Mouse (Mus musculus): ENCODE results near the gene Plppr4. TPM values are rescaled to one million over a fixed set of nuclear protein-coding genes. Genes with fewer than 3 reads are reported as not detected.

Gene Plppr4
- 0.21 TPM in 1 of 2 replicates, not detected in the other for polyA plus RNA-seq (2016; fragmentation: Nextera tagmentation; extraction: Ambion mirVana)

DNA sequence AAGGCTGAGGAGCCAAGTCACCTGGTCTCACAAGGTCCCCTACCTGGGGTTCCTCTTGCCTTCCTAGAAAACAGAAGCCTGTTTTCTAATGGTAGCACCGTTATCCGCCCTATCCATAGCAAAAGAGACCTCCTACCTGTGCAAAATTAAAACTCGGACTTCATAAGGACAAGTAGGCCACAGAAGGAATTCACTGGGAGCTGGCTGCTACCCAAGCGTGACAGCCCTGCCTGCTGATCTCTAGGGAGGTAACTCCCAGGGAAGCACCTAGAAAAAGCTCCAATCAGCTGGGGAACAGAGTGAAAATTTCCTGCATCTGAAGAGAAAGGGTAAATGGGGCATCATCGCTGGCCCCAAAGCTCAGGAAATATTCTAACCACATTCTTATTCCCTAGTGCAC is at the start of gene Plppr4:
TSS of gene Plppr4 (minus strand) at position 349 of the 400 bp plus-strand sequence.
- Histone ChIP-seq H3K27ac (peak within 1 kb of the TSS; percentile 40; the same call in 1 of the 2 replicates), H3K36me3 (no peaks in the 10 kb centered on the region), H3K9me3 (replicated peaks) (no peaks in the 10 kb centered on the region), H3K27me3 (ENCODE audit: low read depth, poor library complexity, severe bottlenecking) (peaks cover 29% of the 10 kb centered on the region), H3K4me1 (peaks cover 12% of the 10 kb centered on the region), H3K4me3 (peak within 1 kb of the TSS; percentile 60)
- no peak for DNase-seq (ENCODE audit: low spot score)
- 46% methylated on average over 5 of the region's 5 CpGs for WGBS

DNA sequence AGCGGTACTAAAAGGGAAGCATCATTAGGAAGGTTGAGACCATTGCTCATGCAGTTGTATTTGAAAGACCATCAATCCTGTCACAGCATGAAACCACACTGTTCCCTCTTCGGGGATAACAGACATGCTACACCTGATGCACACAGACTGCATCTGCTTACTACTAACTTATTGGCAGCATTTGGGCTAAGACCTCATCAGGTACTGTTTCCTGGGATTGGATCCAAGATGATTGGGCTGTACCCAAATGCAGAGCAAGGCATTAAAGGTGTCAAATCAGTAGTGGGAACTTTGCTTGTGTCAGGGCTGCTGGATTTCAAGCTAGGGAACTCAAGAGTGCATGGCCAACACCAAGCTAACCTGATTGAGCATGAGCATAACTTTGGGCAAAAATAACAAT is 45.1 kb upstream of the Plppr4 start:
- Histone ChIP-seq H3K27ac (no peak overlapping the region), H3K4me3 (no peak overlapping the region), H3K4me1 (no peaks in the 10 kb centered on the region), H3K9me3 (replicated peaks) (no peaks in the 10 kb centered on the region), H3K36me3 (no peaks in the 10 kb centered on the region), H3K27me3 (ENCODE audit: low read depth, poor library complexity, severe bottlenecking) (no peaks in the 10 kb centered on the region)
- 90% methylated on average over 2 of the region's 2 CpGs for WGBS
- no peak for DNase-seq (ENCODE audit: low spot score)

DNA sequence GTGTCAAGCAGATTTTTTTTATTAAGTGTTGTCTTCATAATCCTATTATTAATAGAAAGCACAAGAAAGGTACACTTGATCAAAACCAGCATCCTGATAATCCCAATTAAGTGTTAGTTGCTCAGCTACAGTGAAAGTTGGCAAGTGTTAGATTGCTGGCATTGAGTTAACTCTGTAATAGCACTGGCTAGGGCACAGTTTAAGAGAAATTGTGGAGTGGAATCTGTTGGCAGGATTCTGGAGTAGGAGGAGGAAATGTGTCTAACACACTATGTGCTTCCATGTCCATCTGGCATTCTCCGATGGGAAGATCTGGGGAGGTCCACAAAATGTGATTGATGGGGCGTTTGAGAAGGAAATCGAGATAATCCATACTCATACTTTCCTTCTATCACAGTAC is 43.1 kb upstream of the Plppr4 start:
- no peak for DNase-seq (ENCODE audit: low spot score)
- WGBS: 87% methylated on average over 3 of the region's 3 CpGs
- no peak overlapping the region for H3K27ac ChIP-seq
- H3K9me3 ChIP-seq (replicated peaks): no peaks in the 10 kb centered on the region
- H3K4me1 ChIP-seq: no peaks in the 10 kb centered on the region
- no peaks in the 10 kb centered on the region for H3K27me3 ChIP-seq (ENCODE audit: low read depth, poor library complexity, severe bottlenecking)
- H3K4me3 ChIP-seq: no peak overlapping the region
- no peaks in the 10 kb centered on the region for H3K36me3 ChIP-seq

DNA sequence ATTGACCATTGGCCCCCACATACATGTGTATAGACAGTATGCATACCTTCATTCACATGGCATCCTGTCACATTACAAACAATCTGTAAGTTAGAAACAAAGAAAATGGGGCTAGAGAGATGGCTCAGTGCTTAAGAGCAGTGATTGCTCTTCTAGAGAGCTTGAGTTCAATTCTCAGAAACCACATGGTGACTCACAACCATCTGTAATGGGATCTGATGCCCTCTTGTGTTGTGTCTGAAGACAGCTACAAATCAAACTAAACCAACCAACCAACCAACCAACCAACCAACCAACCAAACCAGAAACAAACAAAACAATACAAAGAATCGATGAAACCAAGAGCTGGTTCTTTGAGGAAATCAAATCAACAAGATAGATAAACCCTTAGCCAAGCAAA is 5.4 kb upstream of the Plppr4 start:
- H3K9me3 ChIP-seq (replicated peaks): no peaks in the 10 kb centered on the region
- 92% methylated on average over 1 of the region's 1 CpGs for WGBS
- no peaks in the 10 kb centered on the region for H3K4me1 ChIP-seq
- H3K27ac ChIP-seq: no peak overlapping the region
- no peak overlapping the region for H3K4me3 ChIP-seq
- H3K27me3 ChIP-seq (ENCODE audit: low read depth, poor library complexity, severe bottlenecking): peaks cover 5% of the 10 kb centered on the region
- H3K36me3 ChIP-seq: no peaks in the 10 kb centered on the region
- no peak for DNase-seq (ENCODE audit: low spot score)

DNA sequence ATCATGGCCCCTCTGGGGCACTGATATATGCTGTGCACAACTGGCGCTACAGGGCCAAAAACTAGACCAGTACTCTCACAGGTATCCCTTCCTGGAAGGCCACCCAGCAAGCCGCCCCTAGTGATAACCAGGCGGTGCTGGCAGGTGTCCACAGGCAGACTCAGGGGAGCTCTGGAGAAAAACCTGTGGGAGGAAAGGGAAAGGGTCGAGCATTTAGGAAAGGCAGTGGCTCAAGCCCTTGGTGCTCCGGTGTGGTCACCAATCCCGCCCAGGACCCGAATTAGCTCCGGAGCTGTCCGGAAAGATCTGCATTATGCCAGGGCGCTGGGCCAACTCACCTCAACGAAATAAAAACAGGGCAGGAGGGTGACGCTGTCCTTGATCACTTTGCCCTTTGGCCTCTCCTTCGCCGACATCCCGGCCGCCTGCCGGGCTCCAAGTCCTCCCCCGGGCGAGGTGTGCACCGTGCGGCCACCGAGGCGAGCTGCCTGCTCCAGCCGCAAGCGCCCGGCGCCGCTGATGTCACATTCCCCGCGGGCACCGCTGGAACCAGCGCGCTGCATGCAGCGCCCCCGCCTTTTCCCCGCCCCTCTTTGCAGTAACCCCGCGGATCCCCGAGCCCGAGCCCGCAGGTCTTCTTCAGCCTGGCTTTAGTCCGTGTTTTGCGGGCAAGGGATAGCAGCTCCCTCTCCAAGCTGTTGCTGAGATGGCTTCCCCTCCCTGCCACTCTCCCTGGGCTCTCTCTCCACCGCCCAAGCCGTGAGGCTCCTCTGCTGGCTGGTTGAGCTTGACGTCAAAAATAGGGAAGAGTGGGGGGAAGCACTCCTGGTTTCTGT is 772 bp downstream of the Plppr4 start:
- WGBS: 3% methylated on average over 46 of the region's 46 CpGs
- peak; percentile 73 for DNase-seq (ENCODE audit: low spot score)
- Histone ChIP-seq H3K4me1 (peaks cover 12% of the 10 kb centered on the region), H3K4me3 (peak overlapping the region; percentile 60), H3K27me3 (ENCODE audit: low read depth, poor library complexity, severe bottlenecking) (peaks cover 29% of the 10 kb centered on the region), H3K36me3 (no peaks in the 10 kb centered on the region), H3K9me3 (replicated peaks) (no peaks in the 10 kb centered on the region), H3K27ac (peak overlapping the region; percentile 40; the same call in 1 of the 2 replicates)

DNA sequence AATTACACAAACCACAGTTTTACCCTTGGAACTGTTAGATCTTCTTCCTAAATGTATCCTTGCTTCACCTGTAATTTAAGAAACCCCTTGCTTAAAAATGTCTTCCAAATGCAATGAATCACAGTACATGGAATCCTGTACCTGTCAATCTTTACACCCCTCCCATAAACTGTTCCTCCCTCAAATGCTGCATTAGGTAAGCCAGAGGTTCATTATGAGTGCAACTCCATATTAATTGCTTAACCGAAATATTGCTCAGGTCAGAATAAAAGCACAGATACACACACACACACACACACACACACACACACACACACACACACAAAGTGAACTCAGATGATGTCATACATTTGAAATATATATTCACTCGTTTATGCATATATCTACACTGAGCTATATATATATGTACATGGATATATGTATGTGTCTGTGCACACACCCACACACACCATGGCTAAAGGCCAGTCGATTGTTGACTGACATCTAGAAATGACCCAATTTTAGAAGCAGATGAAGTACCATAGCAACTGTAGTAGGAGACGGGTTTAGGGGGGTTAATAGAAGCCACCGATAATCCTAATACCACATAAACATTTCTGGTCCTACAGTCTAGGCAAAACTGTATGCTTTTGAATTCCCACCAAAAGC is 1.6 kb downstream of the Plppr4 start:
- no peaks in the 10 kb centered on the region for H3K9me3 ChIP-seq (replicated peaks)
- DNase-seq (ENCODE audit: low spot score): no peak
- H3K27ac ChIP-seq: no peak overlapping the region
- H3K36me3 ChIP-seq: no peaks in the 10 kb centered on the region
- H3K4me1 ChIP-seq: peaks cover 12% of the 10 kb centered on the region
- 90% methylated on average over 5 of the region's 5 CpGs for WGBS
- H3K4me3 ChIP-seq: no peak overlapping the region
- H3K27me3 ChIP-seq (ENCODE audit: low read depth, poor library complexity, severe bottlenecking): peaks cover 29% of the 10 kb centered on the region

DNA sequence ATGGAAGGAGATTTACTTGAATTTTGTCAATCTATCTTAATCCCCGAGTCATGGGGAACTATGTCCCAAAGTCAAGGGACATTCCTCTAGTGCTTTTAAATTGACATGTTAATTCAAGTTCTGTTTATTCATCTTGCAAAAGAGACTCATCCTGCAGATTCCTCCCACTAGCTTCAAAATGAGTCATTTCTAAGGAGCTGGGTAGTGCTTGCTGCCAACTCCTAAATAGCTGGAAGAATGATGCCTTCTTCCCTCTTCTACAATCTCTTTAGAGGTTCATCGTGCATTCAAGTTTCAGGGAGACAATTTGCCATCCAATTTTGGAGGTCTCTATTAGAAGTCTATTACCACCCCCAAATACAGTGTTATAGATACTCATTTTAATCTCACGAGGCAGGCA is 3.3 kb downstream of the Plppr4 start:
- no peak overlapping the region for H3K4me3 ChIP-seq
- H3K4me1 ChIP-seq: peaks cover 12% of the 10 kb centered on the region
- peaks cover 29% of the 10 kb centered on the region for H3K27me3 ChIP-seq (ENCODE audit: low read depth, poor library complexity, severe bottlenecking)
- H3K27ac ChIP-seq: no peak overlapping the region
- H3K9me3 ChIP-seq (replicated peaks): no peaks in the 10 kb centered on the region
- 82% methylated on average over 3 of the region's 3 CpGs for WGBS
- H3K36me3 ChIP-seq: no peaks in the 10 kb centered on the region
- no peak for DNase-seq (ENCODE audit: low spot score)

DNA sequence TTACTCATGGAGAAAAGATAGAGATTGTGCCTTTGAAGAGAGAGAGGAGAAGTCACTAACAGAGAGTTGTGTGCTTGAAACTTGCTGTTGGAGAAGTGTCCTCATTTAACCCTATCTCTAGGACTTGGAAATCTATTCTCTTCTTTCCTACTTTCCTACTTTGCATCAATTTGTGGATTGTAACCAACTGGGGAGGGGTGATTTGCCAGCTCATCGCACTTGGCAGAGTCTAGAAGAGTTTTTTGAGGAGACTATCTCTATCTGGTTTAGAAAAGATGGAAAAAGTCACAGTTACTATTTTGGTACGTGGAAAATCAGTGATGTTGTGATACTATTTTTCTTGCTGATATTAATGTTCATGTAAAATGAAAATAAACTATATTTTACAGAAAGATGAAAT is 6.7 kb downstream of the Plppr4 start:
- H3K4me3 ChIP-seq: no peak overlapping the region
- H3K27ac ChIP-seq: no peak overlapping the region
- no peaks in the 10 kb centered on the region for H3K4me1 ChIP-seq
- H3K27me3 ChIP-seq (ENCODE audit: low read depth, poor library complexity, severe bottlenecking): peaks cover 4% of the 10 kb centered on the region
- no peaks in the 10 kb centered on the region for H3K36me3 ChIP-seq
- WGBS: 78% methylated on average over 2 of the region's 2 CpGs
- H3K9me3 ChIP-seq (replicated peaks): no peaks in the 10 kb centered on the region
- no peak for DNase-seq (ENCODE audit: low spot score)

DNA sequence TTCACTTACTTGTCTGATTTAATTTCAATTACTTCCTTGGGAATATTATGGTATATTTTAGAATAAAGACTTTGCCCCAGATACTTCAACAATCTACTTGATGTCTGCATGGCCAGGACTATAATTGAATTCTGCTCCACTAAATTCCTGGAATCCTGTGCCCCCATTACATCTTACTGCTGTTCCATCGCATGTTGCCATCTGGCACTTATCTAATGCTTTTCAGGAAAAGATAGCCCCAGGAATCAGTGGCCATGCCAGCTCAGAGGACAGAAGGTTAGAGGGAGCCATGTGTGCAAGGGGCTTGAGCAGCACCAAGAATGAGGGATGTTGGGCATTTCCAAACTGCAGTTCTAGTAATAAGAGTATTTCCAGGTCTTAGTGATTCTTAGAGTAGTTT is 14.3 kb downstream of the Plppr4 start:
- no peaks in the 10 kb centered on the region for H3K4me1 ChIP-seq
- no peak overlapping the region for H3K4me3 ChIP-seq
- 87% methylated on average over 1 of the region's 1 CpGs for WGBS
- H3K9me3 ChIP-seq (replicated peaks): no peaks in the 10 kb centered on the region
- H3K36me3 ChIP-seq: no peaks in the 10 kb centered on the region
- no peak overlapping the region for H3K27ac ChIP-seq
- no peak for DNase-seq (ENCODE audit: low spot score)
- H3K27me3 ChIP-seq (ENCODE audit: low read depth, poor library complexity, severe bottlenecking): no peaks in the 10 kb centered on the region

DNA sequence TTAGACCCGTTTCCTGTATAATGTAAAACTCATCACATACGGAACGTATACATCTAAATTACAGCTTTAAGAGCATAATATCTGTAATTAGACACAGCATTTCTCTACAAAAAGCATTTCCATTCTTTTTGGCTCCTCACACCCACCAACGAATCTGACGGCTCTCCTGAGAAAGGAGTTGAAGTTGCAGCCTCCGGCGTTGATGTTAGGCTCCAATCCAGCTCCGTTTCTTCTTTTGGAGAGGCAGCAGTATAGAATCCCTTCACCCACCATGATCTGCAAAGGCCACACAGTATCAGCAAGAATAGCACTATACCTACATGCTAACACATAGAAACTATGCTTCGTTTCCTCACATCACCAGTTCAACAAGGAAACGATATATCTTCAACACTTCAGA is 29.2 kb downstream of the Plppr4 start:
- Histone ChIP-seq H3K4me3 (no peak overlapping the region), H3K36me3 (no peaks in the 10 kb centered on the region), H3K27ac (no peak overlapping the region), H3K9me3 (replicated peaks) (no peaks in the 10 kb centered on the region), H3K4me1 (no peaks in the 10 kb centered on the region), H3K27me3 (ENCODE audit: low read depth, poor library complexity, severe bottlenecking) (no peaks in the 10 kb centered on the region)
- no peak for DNase-seq (ENCODE audit: low spot score)
- WGBS: 91% methylated on average over 10 of the region's 10 CpGs

DNA sequence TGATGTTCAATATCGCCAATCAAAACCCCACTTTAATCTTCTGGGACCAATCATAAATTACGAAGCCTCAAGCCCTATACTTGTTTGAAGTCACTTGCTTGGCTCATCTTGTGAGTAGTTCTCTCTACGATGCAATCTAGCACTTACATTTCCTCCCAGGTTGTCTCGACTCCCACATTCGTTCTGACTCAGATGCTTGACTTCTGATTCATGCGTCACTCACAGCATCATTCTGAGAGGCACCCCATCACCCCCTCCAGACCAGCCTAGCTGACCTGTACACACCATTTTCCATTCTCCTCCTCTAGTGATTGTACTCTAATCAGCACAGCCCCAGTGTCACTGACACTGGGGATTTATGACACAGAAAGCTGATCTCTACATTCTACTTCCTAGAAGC is 31.2 kb downstream of the Plppr4 start:
- Histone ChIP-seq H3K4me1 (no peaks in the 10 kb centered on the region), H3K27ac (no peak overlapping the region), H3K4me3 (no peak overlapping the region), H3K27me3 (ENCODE audit: low read depth, poor library complexity, severe bottlenecking) (no peaks in the 10 kb centered on the region), H3K36me3 (no peaks in the 10 kb centered on the region), H3K9me3 (replicated peaks) (no peaks in the 10 kb centered on the region)
- no peak for DNase-seq (ENCODE audit: low spot score)
- WGBS: 83% methylated on average over 6 of the region's 6 CpGs

DNA sequence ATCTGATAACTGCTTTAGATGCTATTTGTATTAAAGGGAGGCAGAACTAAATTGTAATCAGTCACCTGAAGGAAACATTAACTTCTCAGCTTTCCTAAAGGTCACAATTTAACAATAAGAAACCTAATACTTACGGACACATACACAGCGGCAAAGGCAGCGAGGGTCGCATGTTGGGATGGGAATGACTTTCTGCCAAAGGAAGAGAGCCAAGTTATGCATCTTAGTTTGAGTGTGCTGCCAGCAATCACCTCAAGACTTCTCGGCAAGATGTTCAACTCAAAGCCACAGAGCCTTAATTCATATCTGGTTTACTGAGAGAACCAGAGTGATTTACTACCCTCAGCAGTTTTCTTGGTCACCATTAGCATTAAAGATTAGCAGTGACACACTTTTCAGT is 34.1 kb downstream of the Plppr4 start:
- no peak for DNase-seq (ENCODE audit: low spot score)
- H3K4me3 ChIP-seq: no peak overlapping the region
- no peaks in the 10 kb centered on the region for H3K36me3 ChIP-seq
- H3K27me3 ChIP-seq (ENCODE audit: low read depth, poor library complexity, severe bottlenecking): no peaks in the 10 kb centered on the region
- H3K4me1 ChIP-seq: no peaks in the 10 kb centered on the region
- H3K9me3 ChIP-seq (replicated peaks): no peaks in the 10 kb centered on the region
- H3K27ac ChIP-seq: no peak overlapping the region
- 86% methylated on average over 5 of the region's 5 CpGs for WGBS

DNA sequence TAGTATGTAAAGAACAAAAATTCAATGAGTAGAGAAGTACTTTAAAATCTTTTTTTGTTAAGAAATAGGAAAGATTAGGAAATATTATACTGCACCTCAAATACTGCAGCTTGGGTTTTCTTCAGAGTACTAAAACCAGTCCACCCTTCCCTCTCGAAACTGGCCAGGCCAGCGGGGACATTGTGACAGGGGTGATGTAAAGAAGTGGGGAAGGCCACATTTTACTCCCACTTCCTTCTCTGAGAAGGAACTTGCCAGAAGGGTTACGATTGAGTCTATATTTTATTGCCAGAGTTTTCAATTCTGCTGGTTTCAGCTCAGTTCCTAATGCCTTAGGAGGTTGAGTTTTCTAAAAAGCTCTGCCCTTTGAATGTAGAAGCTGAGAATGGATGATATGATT is 41.0 kb downstream of the Plppr4 start:
- no peak overlapping the region for H3K27ac ChIP-seq
- no peak overlapping the region for H3K4me3 ChIP-seq
- DNase-seq (ENCODE audit: low spot score): no peak
- no peaks in the 10 kb centered on the region for H3K27me3 ChIP-seq (ENCODE audit: low read depth, poor library complexity, severe bottlenecking)
- no peaks in the 10 kb centered on the region for H3K36me3 ChIP-seq
- H3K4me1 ChIP-seq: no peaks in the 10 kb centered on the region
- H3K9me3 ChIP-seq (replicated peaks): no peaks in the 10 kb centered on the region
- WGBS: 87% methylated on average over 3 of the region's 3 CpGs
